Comparison of ENCODE assay signal across 22 mouse cellular contexts in genomic region chr2:68932656-68933055, GRCm38 (mm10).
DNase-seq lines count a peak whose midpoint lies in the region; ATAC-seq and TF ChIP-seq lines count a peak whose summit lies in the region.
"Had no signal": no experiment of that assay in that cellular context is flagged by ENCODE, and none has a peak within 500 bp of the region (broad histone marks: within the 10 kb centered on the region; RNA-seq: fewer than 3 reads in every experiment).

No protein-coding gene starts in this region.

- no peak for ATAC-seq in intestine, embryonic 16.5 days
- ATAC-seq in kidney, embryonic 16.5 days (ENCODE audit: low FRiP score, low TSS enrichment) = 0 out of 2 replicates have a peak, but pooled peaks have one; percentile 42
- peak; percentile 19; the same call in 1 of the 2 replicates for ATAC-seq in liver, embryonic 16.5 days (ENCODE audit: low read depth)
- ATAC-seq: forebrain, embryonic 13.5 days; midbrain, embryonic 15.5 days had no signal

- WGBS in intestine, embryonic 16.5 days = 44% methylated on average over 4 of the region's 4 CpGs
- 43% methylated on average over 4 of the region's 4 CpGs for WGBS in kidney, embryonic 16.5 days
- WGBS in liver, embryonic 16.5 days (ENCODE audit: insufficient replicate concordance) = 61% methylated on average over 4 of the region's 4 CpGs

- no peaks in the 10 kb centered on the region for H3K27me3 ChIP-seq in intestine, embryonic 16.5 days (replicated peaks; ENCODE audit: control insufficient read depth, insufficient read depth, low read length)
- H3K27me3 ChIP-seq in kidney, embryonic 16.5 days (ENCODE audit: insufficient read depth, low read length) = no peaks in the 10 kb centered on the region
- no peaks in the 10 kb centered on the region for H3K27me3 ChIP-seq in liver, embryonic 16.5 days (ENCODE audit: control insufficient read depth, insufficient read depth, low read depth, low read length)
- H3K27me3 ChIP-seq: embryonic facial prominence, embryonic 12.5 days; forebrain, embryonic 13.5 days; heart, embryonic 15.5 days; midbrain, embryonic 15.5 days had no signal

- H3K4me1 ChIP-seq in intestine, embryonic 16.5 days (ENCODE audit: control insufficient read depth, insufficient read depth, low read length) = peaks cover 23% of the 10 kb centered on the region
- H3K4me1 ChIP-seq in kidney, embryonic 16.5 days (ENCODE audit: insufficient read depth, low read length) = peaks cover 13% of the 10 kb centered on the region; the same call in 1 of the 2 replicates
- H3K4me1 ChIP-seq in liver, embryonic 16.5 days (ENCODE audit: control insufficient read depth, low read depth, low read length) = peaks cover 29% of the 10 kb centered on the region
- H3K4me1 ChIP-seq: embryonic facial prominence, embryonic 12.5 days; forebrain, embryonic 13.5 days; hindbrain, embryonic 10.5 days; midbrain, embryonic 15.5 days had no signal

- no peak overlapping the region for H3K4me2 ChIP-seq in intestine, embryonic 16.5 days (ENCODE audit: low read depth, low read length)
- no peak overlapping the region for H3K4me2 ChIP-seq in kidney, embryonic 16.5 days (replicated peaks; ENCODE audit: low read depth, low read length)
- peak overlapping the region; percentile 6; the same call in 1 of the 2 replicates for H3K4me2 ChIP-seq in liver, embryonic 16.5 days (ENCODE audit: low read depth, low read length)
- H3K4me2 ChIP-seq: embryonic facial prominence, embryonic 12.5 days; forebrain, embryonic 13.5 days; heart, embryonic 15.5 days; midbrain, embryonic 15.5 days had no signal

- H3K27ac ChIP-seq in layer of hippocampus, adult 2 months = peak overlapping the region; percentile 39; the same call in 1 of the 2 replicates
- H3K27ac ChIP-seq in intestine, embryonic 16.5 days (ENCODE audit: low read length) = peak overlapping the region; percentile 61
- 0 out of 2 replicates have a peak overlapping the region, but pooled peaks have one; percentile 6 for H3K27ac ChIP-seq in kidney, embryonic 16.5 days (ENCODE audit: low read length)
- H3K27ac ChIP-seq in liver, embryonic 16.5 days (ENCODE audit: low read length) = peak overlapping the region; percentile 53
- H3K27ac ChIP-seq: embryonic facial prominence, embryonic 12.5 days; forebrain, embryonic 13.5 days; heart, embryonic 15.5 days; hindbrain, embryonic 10.5 days; left cerebral cortex, adult 2 months; liver, embryonic 14.5 days; midbrain, embryonic 15.5 days had no signal

- DNase-seq in layer of hippocampus, adult 2 months (ENCODE audit: low spot score in 2 of 2) = no peak
- DNase-seq in layer of hippocampus, adult 9-11 months = no peak
- no peak for DNase-seq in thymus, postnatal 14 days
- no peak for DNase-seq in frontal cortex, adult 2 months (ENCODE audit: extremely low spot score in 1 of 2, low spot score in 1 of 2)
- DNase-seq: adrenal gland, adult 8-10 months; cerebellum, adult 9-11 months; gastrocnemius, postnatal 14 days; left cerebral cortex, postnatal 4 days; lung, postnatal 14 days; thymus, postnatal 25 days had no signal

- H3K36me3 ChIP-seq in intestine, embryonic 16.5 days (ENCODE audit: control insufficient read depth, insufficient read depth, low read length) = peaks cover 13% of the 10 kb centered on the region
- no peaks in the 10 kb centered on the region; the same call in 1 of the 2 replicates for H3K36me3 ChIP-seq in kidney, embryonic 16.5 days (ENCODE audit: insufficient read depth, low read length)
- no peaks in the 10 kb centered on the region; the same call in 1 of the 2 replicates for H3K36me3 ChIP-seq in liver, embryonic 16.5 days (ENCODE audit: control insufficient read depth, insufficient read depth)
- H3K36me3 ChIP-seq: midbrain, embryonic 15.5 days had no signal

- H3K4me3 ChIP-seq in layer of hippocampus, adult 2 months = no peak overlapping the region
- no peak overlapping the region for H3K4me3 ChIP-seq in intestine, embryonic 16.5 days (ENCODE audit: low read length)
- no peak overlapping the region for H3K4me3 ChIP-seq in kidney, embryonic 16.5 days (ENCODE audit: low read length)
- H3K4me3 ChIP-seq in liver, embryonic 16.5 days (ENCODE audit: low read depth, low read length) = no peak overlapping the region
- H3K4me3 ChIP-seq: embryonic facial prominence, embryonic 12.5 days; erythroblast, embryonic 14.5 days; forebrain, embryonic 13.5 days; heart, embryonic 15.5 days; hindbrain, embryonic 10.5 days; left cerebral cortex, adult 2 months; midbrain, embryonic 15.5 days; myocyte had no signal

- TF ChIP-seq CTCF in layer of hippocampus, adult 2 months (conservative IDR thresholded peaks at IDR 0.05) = no peak

- H3K9ac ChIP-seq in intestine, embryonic 16.5 days (ENCODE audit: low read depth, low read length) = no peak overlapping the region
- no peak overlapping the region for H3K9ac ChIP-seq in kidney, embryonic 16.5 days (replicated peaks; ENCODE audit: low read length)
- H3K9ac ChIP-seq in liver, embryonic 16.5 days (ENCODE audit: low read depth, low read length) = no peak overlapping the region
- H3K9ac ChIP-seq: embryonic facial prominence, embryonic 12.5 days; forebrain, embryonic 13.5 days; heart, embryonic 15.5 days; liver, embryonic 14.5 days; midbrain, embryonic 15.5 days had no signal

- H3K9me3 ChIP-seq in intestine, embryonic 16.5 days (ENCODE audit: control insufficient read depth, low read length) = 0 out of 2 replicates have a peak, but pooled peaks cover 9% of the 10 kb centered on the region
- H3K9me3 ChIP-seq in kidney, embryonic 16.5 days (ENCODE audit: low read length) = no peaks in the 10 kb centered on the region
- no peaks in the 10 kb centered on the region for H3K9me3 ChIP-seq in liver, embryonic 16.5 days (replicated peaks; ENCODE audit: control insufficient read depth, low read length)
- H3K9me3 ChIP-seq: embryonic facial prominence, embryonic 12.5 days; forebrain, embryonic 13.5 days; heart, embryonic 15.5 days; hindbrain, embryonic 10.5 days; midbrain, embryonic 15.5 days had no signal

Comparison
In these comparisons a context has a peak if more than half of its experiments do, and no peak if none do; other contexts are left out.
1. H3K27ac ChIP-seq: peak in every context shown above with its lines; median percentile 61 in intestine, embryonic 16.5 days; 53 in liver, embryonic 16.5 days; 39 in layer of hippocampus, adult 2 months; 6 in kidney, embryonic 16.5 days.